Comparison of ENCODE assay signal across 23 mouse cellular contexts in genomic region chr11:94196311-94196710, GRCm38 (mm10). TPM values are rescaled to one million over a fixed set of nuclear protein-coding genes. Genes with fewer than 3 reads are reported as not detected.
DNase-seq lines count a peak whose midpoint lies in the region; ATAC-seq and TF ChIP-seq lines count a peak whose summit lies in the region.
"Had no signal": no experiment of that assay in that cellular context is flagged by ENCODE, and none has a peak within 500 bp of the region (broad histone marks: within the 10 kb centered on the region; RNA-seq: fewer than 3 reads in every experiment).

No protein-coding gene starts in this region.

- H3K9ac ChIP-seq in intestine, embryonic 15.5 days, result no peak overlapping the region
- H3K9ac ChIP-seq in intestine, postnatal 0 days (ENCODE audit: low read depth, low read length), result no peak overlapping the region
- no peak overlapping the region for H3K9ac ChIP-seq in liver, adult 2 months (ENCODE audit: low read depth, low read length)
- H3K9ac ChIP-seq in liver, postnatal 0 days (replicated peaks), result no peak overlapping the region
- H3K9ac ChIP-seq: forebrain, embryonic 13.5 days; forebrain, postnatal 0 days; heart, embryonic 15.5 days had no signal

- 0 out of 2 replicates have a peak, but pooled peaks have one; percentile 21 for ATAC-seq in intestine, embryonic 15.5 days
- ATAC-seq in intestine, postnatal 0 days, result no peak
- no peak for ATAC-seq in liver, postnatal 0 days
- ATAC-seq: CD4-positive, CD25-positive, alpha-beta regulatory T cell, adult 4 months; forebrain, embryonic 13.5 days; forebrain, postnatal 0 days had no signal

- no peak overlapping the region for H3K4me3 ChIP-seq in intestine, embryonic 15.5 days (replicated peaks)
- H3K4me3 ChIP-seq in intestine, postnatal 0 days (ENCODE audit: low read depth, low read length), result no peak overlapping the region
- H3K4me3 ChIP-seq in liver, adult 2 months (ENCODE audit: insufficient read depth, low read depth, low read length), result no peak overlapping the region
- no peak overlapping the region for H3K4me3 ChIP-seq in liver, postnatal 0 days (ENCODE audit: low read depth, low read length)
- H3K4me3 ChIP-seq in heart, embryonic 10.5 days, result no peak overlapping the region
- H3K4me3 ChIP-seq: embryonic facial prominence, embryonic 10.5 days; forebrain, embryonic 13.5 days; gastrocnemius, adult 2 months; heart, embryonic 15.5 days had no signal

- H3K27me3 ChIP-seq in intestine, embryonic 15.5 days (replicated peaks), result no peaks in the 10 kb centered on the region
- H3K27me3 ChIP-seq in intestine, postnatal 0 days (replicated peaks; ENCODE audit: control insufficient read depth, insufficient read depth, low read length), result no peaks in the 10 kb centered on the region
- H3K27me3 ChIP-seq in liver, adult 2 months (ENCODE audit: control insufficient read depth, insufficient read depth, low read length), result no peaks in the 10 kb centered on the region
- H3K27me3 ChIP-seq in liver, postnatal 0 days (ENCODE audit: insufficient read depth, low read length), result no peaks in the 10 kb centered on the region
- H3K27me3 ChIP-seq in heart, embryonic 10.5 days (ENCODE audit: insufficient read depth, poor library complexity, severe bottlenecking), result no peaks in the 10 kb centered on the region
- H3K27me3 ChIP-seq: forebrain, embryonic 13.5 days; heart, embryonic 15.5 days had no signal

- no peak overlapping the region for H3K4me2 ChIP-seq in intestine, embryonic 15.5 days (replicated peaks)
- H3K4me2 ChIP-seq in intestine, postnatal 0 days (replicated peaks; ENCODE audit: low read depth), result no peak overlapping the region
- H3K4me2 ChIP-seq in liver, postnatal 0 days (ENCODE audit: low read depth, low read length), result no peak overlapping the region
- H3K4me2 ChIP-seq: forebrain, embryonic 13.5 days; heart, embryonic 15.5 days had no signal

- H3K4me1 ChIP-seq in intestine, embryonic 15.5 days (replicated peaks), result 0 out of 2 replicates have a peak, but pooled peaks cover 4% of the 10 kb centered on the region
- peaks cover 3% of the 10 kb centered on the region; the same call in 1 of the 2 replicates for H3K4me1 ChIP-seq in intestine, postnatal 0 days (replicated peaks; ENCODE audit: control insufficient read depth, insufficient read depth, low read length)
- peaks cover 21% of the 10 kb centered on the region for H3K4me1 ChIP-seq in liver, adult 2 months (ENCODE audit: control insufficient read depth, insufficient read depth, low read length)
- peaks cover 21% of the 10 kb centered on the region for H3K4me1 ChIP-seq in liver, postnatal 0 days (ENCODE audit: insufficient read depth)
- H3K4me1 ChIP-seq in heart, embryonic 10.5 days, result peaks cover 14% of the 10 kb centered on the region; the same call in 1 of the 2 replicates
- H3K4me1 ChIP-seq: embryonic facial prominence, embryonic 10.5 days had no signal

- DNase-seq in liver, adult 2 months (ENCODE audit: extremely low read depth, low read depth, low spot score), result peak; percentile 46
- DNase-seq in liver, postnatal 0 days, result no peak
- peak; percentile 71 for DNase-seq in kidney, adult 9 months
- peak; percentile 61 to 67 for DNase-seq in kidney, postnatal 36 days
- DNase-seq in heart, embryonic 10.5 days (ENCODE audit: low spot score), result no peak
- no peak for DNase-seq in thymus, postnatal 36 days
- DNase-seq: adrenal gland, adult 8-10 months; adrenal gland, postnatal 36 days; B cell, adult 2 months; cerebellum, adult 2 months; cerebellum, postnatal 10 days; forebrain, postnatal 0 days; gastrocnemius, adult 2 months; gastrocnemius, postnatal 36 days; heart, adult 11 months; heart, postnatal 14 days had no signal

- no peak overlapping the region for H3K27ac ChIP-seq in intestine, embryonic 15.5 days
- no peak overlapping the region for H3K27ac ChIP-seq in intestine, postnatal 0 days (ENCODE audit: low read depth, low read length)
- H3K27ac ChIP-seq in liver, adult 2 months (replicated peaks; ENCODE audit: insufficient read depth, low read depth, low read length), result no peak overlapping the region
- no peak overlapping the region for H3K27ac ChIP-seq in liver, postnatal 0 days (ENCODE audit: low read depth)
- H3K27ac ChIP-seq in heart, embryonic 10.5 days, result no peak overlapping the region
- H3K27ac ChIP-seq: embryonic facial prominence, embryonic 10.5 days; forebrain, embryonic 13.5 days; gastrocnemius, adult 2 months; heart, embryonic 15.5 days had no signal

- no peak for TF ChIP-seq POLR2A in liver, adult 2 months (IDR thresholded peaks at IDR 0.05; ENCODE audit: extremely low read depth, insufficient read depth, low read length)

- no peaks in the 10 kb centered on the region for H3K9me3 ChIP-seq in intestine, embryonic 15.5 days
- no peaks in the 10 kb centered on the region for H3K9me3 ChIP-seq in intestine, postnatal 0 days (ENCODE audit: control insufficient read depth)
- no peaks in the 10 kb centered on the region for H3K9me3 ChIP-seq in liver, postnatal 0 days (ENCODE audit: low read length)
- no peaks in the 10 kb centered on the region for H3K9me3 ChIP-seq in heart, embryonic 10.5 days
- H3K9me3 ChIP-seq: embryonic facial prominence, embryonic 10.5 days; forebrain, embryonic 13.5 days; G1E; heart, embryonic 15.5 days had no signal

- WGBS in intestine, embryonic 15.5 days, result 58% methylated on average over 3 of the region's 3 CpGs
- 33% methylated on average over 3 of the region's 3 CpGs for WGBS in intestine, postnatal 0 days
- 18% methylated on average over 3 of the region's 3 CpGs for WGBS in liver, adult 2 months
- 59% methylated on average over 3 of the region's 3 CpGs for WGBS in liver, postnatal 0 days (ENCODE audit: insufficient replicate concordance)
- 74% methylated on average over 3 of the region's 3 CpGs for WGBS in heart, embryonic 10.5 days

- no peak for TF ChIP-seq CTCF in intestine, postnatal 0 days (IDR thresholded peaks at IDR 0.05; ENCODE audit: low read depth)
- TF ChIP-seq CTCF in liver, adult 2 months (IDR thresholded peaks at IDR 0.05; ENCODE audit: low read depth, low read length), result no peak
- TF ChIP-seq CTCF in liver, postnatal 0 days (IDR thresholded peaks at IDR 0.05; ENCODE audit: low read depth), result no peak

- TF ChIP-seq EP300 in liver, postnatal 0 days (IDR thresholded peaks at IDR 0.05; ENCODE audit: low read depth), result no peak

- H3K36me3 ChIP-seq in intestine, embryonic 15.5 days, result no peaks in the 10 kb centered on the region
- no peaks in the 10 kb centered on the region for H3K36me3 ChIP-seq in intestine, postnatal 0 days (ENCODE audit: control insufficient read depth, insufficient read depth)
- no peaks in the 10 kb centered on the region for H3K36me3 ChIP-seq in liver, adult 2 months (ENCODE audit: control insufficient read depth, insufficient read depth, low read length)
- H3K36me3 ChIP-seq in liver, postnatal 0 days (replicated peaks; ENCODE audit: insufficient read depth, low read length), result no peaks in the 10 kb centered on the region
- H3K36me3 ChIP-seq in heart, embryonic 10.5 days, result no peaks in the 10 kb centered on the region
- H3K36me3 ChIP-seq: embryonic facial prominence, embryonic 10.5 days; G1E; heart, embryonic 15.5 days had no signal

- no peaks in the 10 kb centered on the region for H3K79me2 ChIP-seq in liver, adult 2 months (ENCODE audit: control insufficient read depth, insufficient read depth, low read length)

RNA-seq across cellular contexts. Expression of gene Tob1, which starts 14.9 kb away (rescaled TPM):
- 46.0 and 49.9 TPM in 2 replicates for polyA plus RNA-seq in intestine, embryonic 15.5 days (2015; fragmentation: Nextera tagmentation; extraction: Ambion mirVana)
- polyA plus RNA-seq in intestine, postnatal 0 days (2015; fragmentation: Nextera tagmentation; extraction: Ambion mirVana), result 69.4 and 71.8 TPM in 2 replicates
- total RNA-seq in liver, adult 2 months (2014; rRNA removed), result 39.9 and 50.1 TPM in 2 replicates
- polyA plus RNA-seq in liver, adult 2 months (2012; rRNA removed), result 47.1 and 72.2 TPM in 2 replicates
- 47.8 and 53.1 TPM in 2 replicates for polyA plus RNA-seq in liver, postnatal 0 days (2015; fragmentation: Nextera tagmentation; extraction: Ambion mirVana)
- polyA plus RNA-seq in heart, embryonic 10.5 days (2016; fragmentation: Nextera tagmentation; extraction: Ambion mirVana), result 18.5 and 21.7 TPM in 2 replicates

RNA-seq across cellular contexts. Expression of gene Wfikkn2, which starts 49.5 kb away (rescaled TPM):
- polyA plus RNA-seq in intestine, embryonic 15.5 days (2015; fragmentation: Nextera tagmentation; extraction: Ambion mirVana), result 2.3 TPM in 2 replicates
- polyA plus RNA-seq in intestine, postnatal 0 days (2015; fragmentation: Nextera tagmentation; extraction: Ambion mirVana), result 0.50 and 0.66 TPM in 2 replicates
- total RNA-seq in liver, adult 2 months (2014; rRNA removed), result under 0.01 TPM in 1 of 2 replicates, not detected in the other
- 0.04 TPM in 1 of 2 replicates, not detected in the other for polyA plus RNA-seq in liver, adult 2 months (2012; rRNA removed)
- polyA plus RNA-seq in liver, postnatal 0 days (2015; fragmentation: Nextera tagmentation; extraction: Ambion mirVana), result 0.39 and 0.54 TPM in 2 replicates
- polyA plus RNA-seq in heart, embryonic 10.5 days (2016; fragmentation: Nextera tagmentation; extraction: Ambion mirVana), result 0.59 and 1.7 TPM in 2 replicates

Comparison
In these comparisons a context has a peak if more than half of its experiments do, and no peak if none do; other contexts are left out.
1. DNase-seq: peak in liver, adult 2 months (single experiment), kidney, adult 9 months (single experiment) and kidney, postnatal 36 days (2 of 2); none in liver, postnatal 0 days (single experiment), heart, embryonic 10.5 days (single experiment) and thymus, postnatal 36 days (0 of 2).